Mouse (Mus musculus) MEL (cell line): ENCODE results near the gene Wasf2.

Source experiments
- CHD2 ChIP-seq: IDR thresholded peaks from 2 replicates; pipeline ENCODE4 v1.6.1; 2011; ENCODE audit warnings: low read length, improper control_type of control experiment
- EP300 ChIP-seq, 2 experiments: IDR thresholded peaks; 2 replicates each; pipeline ENCODE4 v1.6.1; 2011; ENCODE audit warnings: improper control_type of control experiment in 2 of 2, low read length in 2 of 2, low read depth in 1 of 2, mild to moderate bottlenecking in 1 of 2
- ETS1 ChIP-seq: IDR thresholded peaks from 2 replicates; pipeline ENCODE4 v1.6.1; 2012; ENCODE audit warnings: low read depth, mild to moderate bottlenecking, inconsistent platforms, low read length, improper control_type of control experiment, moderate library complexity
- MEF2A ChIP-seq: IDR thresholded peaks from 2 replicates; pipeline ENCODE4 v1.6.1; 2014; ENCODE audit warnings: low read depth, mild to moderate bottlenecking, inconsistent platforms, low read length, improper control_type of control experiment; ENCODE audit not compliant: poor library complexity, insufficient replicate concordance, severe bottlenecking; ENCODE audit errors: extremely low read depth
- POLR2AphosphoS2 ChIP-seq: IDR thresholded peaks from 2 replicates; pipeline ENCODE4 v1.6.1; 2011; ENCODE audit warnings: low read length, improper control_type of control experiment
- USF1 ChIP-seq: IDR thresholded peaks from 2 replicates; pipeline ENCODE4 v1.6.1; 2014; ENCODE audit warnings: low read depth, mild to moderate bottlenecking, inconsistent platforms, low read length, improper control_type of control experiment, moderate library complexity

DNA sequence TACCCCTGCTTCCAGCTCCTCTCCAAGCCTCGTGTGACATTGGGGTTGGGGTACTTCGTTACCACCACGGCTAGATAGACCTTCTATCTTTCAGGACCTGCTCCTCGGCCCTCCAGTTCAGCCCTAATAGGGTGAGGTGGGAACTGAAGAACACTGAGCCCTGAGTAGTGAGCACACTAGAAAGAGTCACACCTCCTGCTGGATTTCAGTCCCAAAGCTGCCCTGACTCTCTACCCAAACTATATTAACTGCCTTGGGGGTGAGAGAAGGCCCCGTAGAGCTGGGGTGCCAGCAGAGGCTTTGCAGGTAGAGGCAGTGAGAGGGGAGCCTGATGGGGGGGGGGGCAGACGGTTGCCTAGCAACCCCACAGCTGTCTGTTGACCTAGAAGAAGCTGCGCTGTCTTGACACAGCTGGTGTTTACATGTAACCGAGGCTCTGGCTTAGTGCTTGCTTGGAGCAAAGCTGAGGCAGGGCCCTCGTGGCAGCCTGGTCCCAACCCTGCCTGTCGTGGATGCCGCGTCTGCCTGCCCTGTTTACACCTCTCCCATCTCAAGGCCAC is 44.4 kb upstream of the Wasf2 start:
- TF ChIP-seq ETS1 (no peak), MEF2A (no peak), CHD2 (no peak), USF1 (no peak), EP300 (IDR thresholded peaks at IDR 0.05; ENCODE audit: low read depth in 1 of 2, low read length in 2 of 2) (no peak), POLR2AphosphoS2 (no peak)
